ENCODE assay signal across 9 mouse cellular contexts in genomic region chr3:105453214-105453950, GRCm38 (mm10). TPM values are rescaled to one million over a fixed set of nuclear protein-coding genes. Genes with fewer than 3 reads are reported as not detected.
A peak's percentile ranks its signal among the peaks of the same experiment; 100 is the strongest.
DNase-seq lines count a peak whose midpoint lies in the region; ATAC-seq and TF ChIP-seq lines count a peak whose summit lies in the region.
"Had no signal": no experiment of that assay in that cellular context is flagged by ENCODE, and none has a peak within 500 bp of the region (broad histone marks: within the 10 kb centered on the region; RNA-seq: fewer than 3 reads in every experiment).

No protein-coding gene starts in this region.

- peaks cover 26% of the 10 kb centered on the region for H3K4me1 ChIP-seq in forebrain, embryonic 12.5 days
- peaks cover 19% of the 10 kb centered on the region for H3K4me1 ChIP-seq in intestine, embryonic 16.5 days (ENCODE audit: control insufficient read depth, insufficient read depth, low read length)
- peaks cover 38% of the 10 kb centered on the region for H3K4me1 ChIP-seq in neural tube, embryonic 13.5 days (replicated peaks)
- H3K4me1 ChIP-seq in thymus, adult 2 months (replicated peaks; ENCODE audit: control insufficient read depth, insufficient read depth, low read length): no peaks in the 10 kb centered on the region

- peak overlapping the region; percentile 91 for H3K27ac ChIP-seq in left cerebral cortex, adult 2 months
- no peak overlapping the region for H3K27ac ChIP-seq in forebrain, embryonic 12.5 days
- H3K27ac ChIP-seq in intestine, embryonic 16.5 days (ENCODE audit: low read length): peak overlapping the region; percentile 59; the same call in 1 of the 2 replicates
- no peak overlapping the region for H3K27ac ChIP-seq in neural tube, embryonic 13.5 days (replicated peaks)
- no peak overlapping the region for H3K27ac ChIP-seq in thymus, adult 2 months (ENCODE audit: control insufficient read depth, insufficient read depth, low read length)

- H3K4me2 ChIP-seq in forebrain, embryonic 12.5 days: peak overlapping the region; percentile 99
- peak overlapping the region; percentile 100 for H3K4me2 ChIP-seq in intestine, embryonic 16.5 days (ENCODE audit: low read depth, low read length)
- peak overlapping the region; percentile 98 for H3K4me2 ChIP-seq in neural tube, embryonic 13.5 days

- H3K4me3 ChIP-seq in left cerebral cortex, adult 2 months: peak overlapping the region; percentile 80
- H3K4me3 ChIP-seq in forebrain, embryonic 12.5 days (replicated peaks): peak overlapping the region; percentile 73
- H3K4me3 ChIP-seq in intestine, embryonic 16.5 days (ENCODE audit: low read length): peak overlapping the region; percentile 64
- peak overlapping the region; percentile 68 for H3K4me3 ChIP-seq in neural tube, embryonic 13.5 days
- H3K4me3 ChIP-seq in thymus, adult 2 months (ENCODE audit: control insufficient read depth, insufficient read depth, low read length): no peak overlapping the region

- intact Hi-C loops in left cerebral cortex, adult 2 months (cut with DNase I): loop anchor here (2.0 to 5.0 kb wide), 3 partner anchors 67 to 199 kb away; no protein-coding TSS in a partner anchor
- intact Hi-C loops in left cerebral cortex, postnatal 36 days (cut with DNase I): loop anchor here (5.0 kb wide), 3 partner anchors 74 to 214 kb away; no protein-coding TSS in a partner anchor

- H3K9me3 ChIP-seq in forebrain, embryonic 12.5 days: no peaks in the 10 kb centered on the region
- no peaks in the 10 kb centered on the region for H3K9me3 ChIP-seq in intestine, embryonic 16.5 days (ENCODE audit: control insufficient read depth, low read length)
- no peaks in the 10 kb centered on the region for H3K9me3 ChIP-seq in neural tube, embryonic 13.5 days

- no peak for ATAC-seq in forebrain, embryonic 12.5 days (ENCODE audit: low FRiP score)
- ATAC-seq in intestine, embryonic 16.5 days: no peak
- no peak for ATAC-seq in neural tube, embryonic 13.5 days (ENCODE audit: low read depth)

- peaks cover 73% of the 10 kb centered on the region for H3K27me3 ChIP-seq in forebrain, embryonic 12.5 days
- peaks cover 43% of the 10 kb centered on the region for H3K27me3 ChIP-seq in intestine, embryonic 16.5 days (replicated peaks; ENCODE audit: control insufficient read depth, insufficient read depth, low read length)
- H3K27me3 ChIP-seq in neural tube, embryonic 13.5 days: peaks cover 49% of the 10 kb centered on the region
- peaks cover 11% of the 10 kb centered on the region for H3K27me3 ChIP-seq in thymus, adult 2 months (ENCODE audit: control insufficient read depth, insufficient read depth, low read length)

- DNase-seq in left cerebral cortex, adult 2 months (ENCODE audit: extremely low spot score in 1 of 2, low spot score in 2 of 2): no peak
- DNase-seq in left cerebral cortex, postnatal 36 days (ENCODE audit: low spot score in 2 of 2): no peak
- no peak for DNase-seq in urinary bladder, postnatal 36 days (ENCODE audit: low spot score in 2 of 2)
- DNase-seq in spleen, postnatal 4 days (ENCODE audit: low spot score in 2 of 2): no peak
- DNase-seq in thymus, adult 2 months: no peak

- peak overlapping the region; percentile 86 for H3K9ac ChIP-seq in forebrain, embryonic 12.5 days
- H3K9ac ChIP-seq in intestine, embryonic 16.5 days (ENCODE audit: low read depth, low read length): peak overlapping the region; percentile 71
- peak overlapping the region; percentile 82 for H3K9ac ChIP-seq in neural tube, embryonic 13.5 days

- TF ChIP-seq CTCF in left cerebral cortex, adult 2 months (IDR thresholded peaks at IDR 0.05): no peak
- no peak for TF ChIP-seq CTCF in thymus, adult 2 months (IDR thresholded peaks at IDR 0.05; ENCODE audit: borderline replicate concordance, control insufficient read depth, extremely low read depth, insufficient read depth, low read length, poor library complexity)

- no peaks in the 10 kb centered on the region for H3K36me3 ChIP-seq in forebrain, embryonic 12.5 days (replicated peaks)
- no peaks in the 10 kb centered on the region for H3K36me3 ChIP-seq in intestine, embryonic 16.5 days (ENCODE audit: control insufficient read depth, insufficient read depth, low read length)
- H3K36me3 ChIP-seq in neural tube, embryonic 13.5 days: no peaks in the 10 kb centered on the region
- H3K36me3 ChIP-seq in thymus, adult 2 months (ENCODE audit: control insufficient read depth, insufficient read depth, low read length): no peaks in the 10 kb centered on the region

- no peak for TF ChIP-seq POLR2A in thymus, adult 2 months (IDR thresholded peaks at IDR 0.05; ENCODE audit: control insufficient read depth, extremely low read depth, insufficient read depth, low read length, poor library complexity)

- 2% methylated on average over 19 of the region's 19 CpGs for WGBS in forebrain, embryonic 12.5 days
- WGBS in intestine, embryonic 16.5 days: under 1% methylated on average over 19 of the region's 19 CpGs
- WGBS in neural tube, embryonic 13.5 days: 3% methylated on average over 19 of the region's 19 CpGs
- 8% methylated on average over 19 of the region's 19 CpGs for WGBS in thymus, adult 2 months

RNA-seq across cellular contexts. Expression of gene Kcnd3, which starts 1.3 kb away (rescaled TPM):
- 10 to 100 TPM; 60.0 to 62.0 TPM for total RNA-seq in left cerebral cortex, adult 2 months (2021)
- total RNA-seq in left cerebral cortex, postnatal 36 days (2021): 10 to 100 TPM; 40.5 to 63.4 TPM
- 3.5 and 3.7 TPM in 2 replicates for polyA plus RNA-seq in forebrain, embryonic 12.5 days (2016; fragmentation: Nextera tagmentation; extraction: Ambion mirVana)
- 2.7 and 3.1 TPM in 2 replicates for polyA plus RNA-seq in intestine, embryonic 16.5 days (2015; fragmentation: Nextera tagmentation; extraction: Ambion mirVana)
- polyA plus RNA-seq in neural tube, embryonic 13.5 days (2015; fragmentation: Nextera tagmentation; extraction: Ambion mirVana): 4.4 and 4.6 TPM in 2 replicates
- 0.33 and 0.58 TPM in 2 replicates for polyA plus RNA-seq in thymus, adult 2 months (2012; rRNA removed)
- total RNA-seq: megakaryocyte, adult 5-6 weeks had no signal

Comparison
In these comparisons a context has a peak if more than half of its experiments do, and no peak if none do; other contexts are left out.
1. H3K27ac ChIP-seq: peak in left cerebral cortex, adult 2 months (single experiment) and intestine, embryonic 16.5 days (single experiment); none in forebrain, embryonic 12.5 days (single experiment), neural tube, embryonic 13.5 days (single experiment) and thymus, adult 2 months (single experiment).
2. Peak in every context shown above with its lines, with median percentiles within 50 percentile points of each other: H3K4me2 ChIP-seq and H3K9ac ChIP-seq.